11 mouse cellular contexts compared by ENCODE assay signal in genomic region chr8:80263468-80263945, GRCm38 (mm10).
A peak's percentile ranks its signal among the peaks of the same experiment; 100 is the strongest.
DNase-seq lines count a peak whose midpoint lies in the region; ATAC-seq and TF ChIP-seq lines count a peak whose summit lies in the region.
"Had no signal": no experiment of that assay in that cellular context is flagged by ENCODE, and none has a peak within 500 bp of the region (broad histone marks: within the 10 kb centered on the region; RNA-seq: fewer than 3 reads in every experiment).

No protein-coding gene starts in this region.

- no peak overlapping the region; the same call in 1 of the 2 replicates for H3K4me2 ChIP-seq in limb, embryonic 14.5 days (replicated peaks; ENCODE audit: low read depth, low read length, severe bottlenecking)
- H3K4me2 ChIP-seq: heart, embryonic 11.5 days; liver, embryonic 11.5 days had no signal

- H3K27me3 ChIP-seq in limb, embryonic 14.5 days (ENCODE audit: control insufficient read depth, insufficient read depth, low read length) = no peaks in the 10 kb centered on the region

- peak; percentile 47; the same call in 1 of the 2 replicates for ATAC-seq in limb, embryonic 14.5 days (ENCODE audit: low FRiP score, low read depth)
- ATAC-seq in frontal cortex, adult (ENCODE audit: low TSS enrichment) = no peak

- H3K9me3 ChIP-seq in limb, embryonic 14.5 days (ENCODE audit: control insufficient read depth, low read length) = no peaks in the 10 kb centered on the region

- intact Hi-C loops in heart, postnatal 14 days (cut with DNase I) = no loop called here
- intact Hi-C loops in heart, postnatal 25 days (cut with DNase I) = no loop called here

- no peaks in the 10 kb centered on the region for H3K36me3 ChIP-seq in limb, embryonic 14.5 days (ENCODE audit: control insufficient read depth, insufficient read depth, low read length)

- H3K27ac ChIP-seq in limb, embryonic 14.5 days (replicated peaks; ENCODE audit: low read depth, low read length) = no peak overlapping the region

- 11% methylated on average over 11 of the region's 11 CpGs for WGBS in limb, embryonic 14.5 days

- peaks cover 15% of the 10 kb centered on the region for H3K4me1 ChIP-seq in limb, embryonic 14.5 days (ENCODE audit: control insufficient read depth, insufficient read depth, low read length)

- H3K4me3 ChIP-seq in limb, embryonic 14.5 days (replicated peaks; ENCODE audit: low read length) = no peak overlapping the region

- DNase-seq in heart, adult 11 months = peak; percentile 80
- DNase-seq in heart, postnatal 14 days = no peak
- DNase-seq in thymus, postnatal 0 days (ENCODE audit: low spot score) = peak; percentile 33
- DNase-seq in thymus, postnatal 10 days (ENCODE audit: low spot score in 2 of 2) = no peak
- peak; percentile 47 for DNase-seq in limb, embryonic 14.5 days (ENCODE audit: low spot score)
- DNase-seq in urinary bladder, postnatal 10 days (ENCODE audit: low spot score) = no peak
- DNase-seq in heart, postnatal 25 days (ENCODE audit: low spot score) = no peak
- DNase-seq: kidney, adult 18-20 months had no signal

- H3K9ac ChIP-seq in limb, embryonic 14.5 days (ENCODE audit: low read depth, low read length, severe bottlenecking) = no peak overlapping the region

- no peak for TF ChIP-seq POLR2A in limb, embryonic 14.5 days (IDR thresholded peaks at IDR 0.05; ENCODE audit: borderline replicate concordance, extremely low read depth, insufficient read depth, insufficient read length)

Comparison
In these comparisons a context has a peak if more than half of its experiments do, and no peak if none do; other contexts are left out.
1. DNase-seq: peak in heart, adult 11 months (single experiment), thymus, postnatal 0 days (single experiment) and limb, embryonic 14.5 days (single experiment); none in heart, postnatal 14 days (0 of 2), thymus, postnatal 10 days (0 of 2), urinary bladder, postnatal 10 days (single experiment) and heart, postnatal 25 days (single experiment).